Mouse (Mus musculus) naive thymus-derived CD4-positive, alpha-beta T cell, adult 2 months (primary cell): ENCODE results near the gene Cdk2ap2.

Source experiments
- DNase-seq: peaks from one replicate; pipeline ENCODE4 v3.0.0-alpha.2; 2011; ENCODE audit warnings: low read depth

Gene Cdk2ap2

GRCm38 (mm10) chr19:4137913-4138312, 40.9 kb downstream of the Cdk2ap2 start:
- no peak for DNase-seq

- DNase-seq: no peak
Measured at GRCm38 (mm10) chr19:4139446-4139845, 42.5 kb downstream of the Cdk2ap2 start, which contains the start of gene Gpr152. TSS of gene Gpr152 (plus strand) at chr19:4139787.

- DNase-seq: no peak
Measured at GRCm38 (mm10) chr19:4140147-4140546, 43.2 kb downstream of the Cdk2ap2 start.

GRCm38 (mm10) chr19:4142416-4143173, 45.6 kb downstream of the Cdk2ap2 start:
- no peak for DNase-seq

GRCm38 (mm10) chr19:4143759-4144268, 46.8 kb downstream of the Cdk2ap2 start, which contains the start of gene Cabp4:
TSS of gene Cabp4 (minus strand) at chr19:4144033.
- DNase-seq: no peak

- peak; percentile 49 for DNase-seq
Measured at GRCm38 (mm10) chr19:4144550-4145498, 47.8 kb downstream of the Cdk2ap2 start.

- no peak for DNase-seq
Measured at GRCm38 (mm10) chr19:4145936-4146335, 49.0 kb downstream of the Cdk2ap2 start.

GRCm38 (mm10) chr19:4146366-4147021, 49.5 kb downstream of the Cdk2ap2 start:
- no peak for DNase-seq

GRCm38 (mm10) chr19:4147022-4147405, 50.0 kb downstream of the Cdk2ap2 start:
- DNase-seq: no peak

GRCm38 (mm10) chr19:4147782-4148490, 51.0 kb downstream of the Cdk2ap2 start:
- no peak for DNase-seq

- peak; percentile 91 for DNase-seq
Measured at GRCm38 (mm10) chr19:4148491-4148806, 51.5 kb downstream of the Cdk2ap2 start, which contains the start of gene Coro1b. TSS of gene Coro1b (plus strand) at chr19:4148619.
